Mouse (Mus musculus) colon, adult 2 months (tissue): ENCODE results near the gene Akr1c14. TPM values are rescaled to one million over a fixed set of nuclear protein-coding genes. Genes with fewer than 3 reads are reported as not detected.

Experiments used
- polyA plus RNA-seq: library from polyadenylated mRNA; depleted of rRNA; stranded (reverse); fragments of >200 nt; gene quantifications from 2 replicates; pipeline ENCODE4 v1.2.3, GENCODE M21; 2012; rRNA removed

The Akr1c14 gene
- polyA plus RNA-seq: 6.6 and 11.7 TPM in 2 replicates

DNA sequence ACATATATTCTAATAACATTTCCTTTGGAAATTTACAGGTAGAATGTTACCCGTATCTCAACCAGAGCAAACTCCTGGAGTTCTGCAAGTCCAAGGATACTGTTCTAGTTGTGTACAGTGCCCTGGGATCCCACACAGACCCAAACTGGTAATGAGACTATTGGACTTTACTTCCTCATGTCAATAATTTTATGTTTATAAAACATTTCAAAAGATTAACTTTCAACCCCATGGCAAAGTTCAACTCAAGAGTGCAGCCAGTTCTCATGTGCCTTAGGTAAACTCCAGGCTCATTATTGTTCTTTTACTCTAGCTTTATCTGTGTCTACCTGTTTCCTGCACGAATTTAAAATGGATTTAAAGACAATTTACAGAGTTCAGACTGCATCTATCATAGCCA, at the start of gene Akr1c14:
TSS of gene Akr1c14 (plus strand) at position 293 of the 400 bp plus-strand sequence.

Other genes with a start within 250 kb of the Akr1c14 start
- not detected in 2 replicates for gene Calml3, start 244.7 kb upstream of the Akr1c14 start, polyA plus RNA-seq
- not detected in 2 replicates for gene Calm4, start 211.3 kb upstream of the Akr1c14 start, polyA plus RNA-seq
- not detected in 2 replicates for gene Calm5, start 194.8 kb upstream of the Akr1c14 start, polyA plus RNA-seq
- 44.2 and 47.6 TPM in 2 replicates for gene Net1, start 130.8 kb upstream of the Akr1c14 start, polyA plus RNA-seq
- gene Tubal3, start 130.7 kb upstream of the Akr1c14 start, polyA plus RNA-seq: 7.3 and 7.5 TPM in 2 replicates
- 0.07 TPM in 1 of 2 replicates, not detected in the other for gene Ucn3, start 103.7 kb upstream of the Akr1c14 start, polyA plus RNA-seq
- not detected in 2 replicates for gene Akr1c18, start 101.6 kb downstream of the Akr1c14 start, polyA plus RNA-seq
- gene Akr1c13, start 142.1 kb downstream of the Akr1c14 start, polyA plus RNA-seq: 22.2 and 30.8 TPM in 2 replicates
- 15.9 and 16.9 TPM in 2 replicates for gene Akr1c19, start 179.7 kb downstream of the Akr1c14 start, polyA plus RNA-seq
- 14.2 and 20.4 TPM in 2 replicates for gene Akr1c12, start 230.4 kb downstream of the Akr1c14 start, polyA plus RNA-seq